Mouse (Mus musculus) midbrain, postnatal 0 days (tissue): ENCODE measurements around the gene Cited1. TPM values are rescaled to one million over a fixed set of nuclear protein-coding genes. Genes with fewer than 3 reads are reported as not detected.
"Not testable (repeated sequence)": the region's sequence is repeated elsewhere in the genome, so short reads cannot be mapped to it uniquely, and the experiment has no call there.

Experiments used
- ATAC-seq: fragments of 200-750 bp; cut with Nextera tagmentation; 2 replicates; pipeline ENCODE4 v1.8.0; 2017; ENCODE audit warnings: moderate number of reproducible peaks, mild to moderate bottlenecking, moderate TSS enrichment, moderate library complexity; ENCODE audit not compliant: low FRiP score
- DNase-seq: peaks from one replicate; pipeline ENCODE4 v3.0.0-alpha.2; 2015; ENCODE audit warnings: low spot score
- H3K27ac ChIP-seq: fragments of 300-500 bp; sonication (generic); 2 replicates; pipeline ENCODE4 v1.5.1; 2014; ENCODE audit warnings: low read depth, mild to moderate bottlenecking, low read length, mixed read lengths
- H3K27me3 ChIP-seq: fragments of 300-500 bp; sonication (generic); 2 replicates; pipeline ENCODE4 v1.6.1; 2014; ENCODE audit warnings: low read length, control low read depth, mixed read lengths; ENCODE audit not compliant: insufficient read depth
- H3K36me3 ChIP-seq: fragments of 300-500 bp; sonication (generic); 2 replicates; pipeline ENCODE4 v1.6.1; 2014; ENCODE audit warnings: low read length, control low read depth, mixed read lengths; ENCODE audit not compliant: insufficient read depth
- H3K4me1 ChIP-seq: fragments of 300-500 bp; sonication (generic); 2 replicates; pipeline ENCODE4 v1.6.1; 2014; ENCODE audit warnings: mild to moderate bottlenecking, control low read depth, antibody characterized with exemption, low read length, mixed read lengths; ENCODE audit not compliant: insufficient read depth
- H3K4me2 ChIP-seq: fragments of 300-500 bp; sonication (generic); 2 replicates; pipeline ENCODE4 v1.6.1; 2014; ENCODE audit warnings: low read depth, mild to moderate bottlenecking, low read length, mixed read lengths; ENCODE audit not compliant: poor library complexity, severe bottlenecking
- H3K4me3 ChIP-seq: fragments of 300-500 bp; sonication (generic); 2 replicates; pipeline ENCODE4 v1.5.1; 2014; ENCODE audit warnings: low read depth, mild to moderate bottlenecking, low read length, moderate library complexity
- H3K9ac ChIP-seq: fragments of 300-500 bp; sonication (generic); replicated peaks from 2 replicates; pipeline ENCODE4 v1.6.1; 2014; ENCODE audit warnings: mild to moderate bottlenecking, low read length, moderate library complexity, mixed read lengths; ENCODE audit not compliant: poor library complexity, severe bottlenecking
- H3K9me3 ChIP-seq: fragments of 300-500 bp; sonication (generic); 2 replicates; pipeline ENCODE4 v1.6.1; 2016; ENCODE audit warnings: low read length, control low read depth
- CTCF ChIP-seq: IDR thresholded peaks from 2 replicates; pipeline ENCODE4 v1.5.1; 2016; ENCODE audit warnings: antibody characterized with exemption, mild to moderate bottlenecking
- WGBS: fragments of 180-500 bp; shearing (Covaris S2); extraction: QIAGEN DNeasy Blood & Tissue Kit; methylation state at CpG from one replicate; pipeline ENCODE4 v1.1.7; 2014; 5-methylcytosine and 5-hydroxymethylcytosine counted together
- microRNA-seq: library from miRNA; unstranded; fragments of <30 nt; microRNA quantifications from one replicate; pipeline ENCODE4, GENCODE M21; 2016; ENCODE audit warnings: borderline number of aligned reads
- polyA plus RNA-seq: library from polyadenylated mRNA; unstranded; fragments of >200 nt; fragmentation: Nextera tagmentation; extraction: Ambion mirVana; gene quantifications from 2 replicates; pipeline ENCODE4 v1.2.1, GENCODE M21; 2015
- total RNA-seq: library from RNA; depleted of rRNA; stranded (reverse); fragments of >200 nt; gene quantifications from 2 replicates; pipeline ENCODE4 v1.2.3, GENCODE M21; 2014; rRNA removed

The Cited1 gene
- total and polyA plus RNA-seq, 2 experiments from 2014 or later = 6.9 to 22.3 TPM

DNA sequence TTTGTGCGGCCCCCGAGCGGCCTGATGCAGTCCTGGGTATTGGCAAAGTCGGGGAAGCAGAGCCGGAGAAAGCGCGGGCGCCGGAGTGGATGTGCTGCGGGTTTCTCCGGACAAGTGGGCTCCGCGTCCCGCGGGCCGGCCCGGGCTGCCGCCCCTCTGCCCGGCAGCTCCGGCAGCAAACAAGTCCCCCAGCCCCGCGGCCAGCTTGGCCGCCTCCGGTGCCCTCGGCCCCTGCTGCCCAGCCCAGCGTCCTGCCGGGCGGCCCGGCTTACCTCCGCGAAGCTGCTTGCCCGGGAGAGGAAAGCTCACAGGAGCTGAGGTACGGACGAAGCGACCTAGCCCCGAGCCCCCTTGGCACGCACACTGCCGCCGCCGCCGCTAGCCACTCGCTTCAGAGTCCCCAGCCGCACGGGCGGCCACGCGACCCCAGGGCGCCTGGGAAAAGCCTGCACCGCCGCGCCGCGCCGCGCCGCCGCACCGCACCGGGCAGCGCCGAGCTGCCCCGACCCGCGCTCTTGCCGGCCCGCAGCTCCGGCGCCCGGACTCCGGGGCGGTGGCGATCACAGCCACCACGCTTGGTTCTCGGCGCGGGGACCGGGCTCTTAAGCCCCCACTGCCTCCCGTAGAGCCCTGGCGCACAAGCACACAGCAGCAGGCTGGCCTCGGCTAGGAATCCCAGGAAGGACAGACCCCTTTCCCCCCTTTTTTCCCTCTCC, 602 bp downstream of the Cited1 start:
- H3K36me3 ChIP-seq = no peaks in the 10 kb centered on the region
- no peaks in the 10 kb centered on the region for H3K4me1 ChIP-seq
- peak overlapping the region; percentile 51 for H3K4me3 ChIP-seq
- H3K27me3 ChIP-seq = peaks cover 10% of the 10 kb centered on the region; the same call in 1 of the 2 replicates
- H3K9me3 ChIP-seq = no peaks in the 10 kb centered on the region
- no peak; the same call in 1 of the 2 replicates for ATAC-seq
- no peak for TF ChIP-seq CTCF
- peak overlapping the region; percentile 64 for H3K4me2 ChIP-seq
- H3K27ac ChIP-seq = no peak overlapping the region
- peak overlapping the region; percentile 46 for H3K9ac ChIP-seq
- 18% methylated on average over 44 of the region's 80 CpGs for WGBS
- no peak for DNase-seq

DNA sequence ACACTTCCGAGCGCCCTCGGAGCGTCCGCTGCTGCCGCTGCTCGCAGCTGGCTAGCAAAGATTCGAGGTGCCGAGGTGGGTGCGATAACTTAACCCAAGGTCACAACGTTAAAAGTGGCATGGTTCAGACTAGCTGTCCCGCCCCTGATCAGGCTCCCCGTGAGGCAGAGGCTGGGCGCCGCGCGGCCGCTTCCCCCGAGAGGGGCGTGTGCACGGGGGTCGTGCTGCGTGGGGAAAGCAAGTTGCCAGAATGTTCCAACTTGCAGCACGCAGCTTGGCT, 1.1 kb downstream of the Cited1 start:
- peak overlapping the region; percentile 51 for H3K4me3 ChIP-seq
- ATAC-seq = no peak
- peaks cover 10% of the 10 kb centered on the region; the same call in 1 of the 2 replicates for H3K27me3 ChIP-seq
- no peak overlapping the region for H3K27ac ChIP-seq
- H3K36me3 ChIP-seq = no peaks in the 10 kb centered on the region
- peak overlapping the region; percentile 64 for H3K4me2 ChIP-seq
- peak overlapping the region; percentile 46; the same call in 1 of the 2 replicates for H3K9ac ChIP-seq
- H3K9me3 ChIP-seq = no peaks in the 10 kb centered on the region
- no peaks in the 10 kb centered on the region for H3K4me1 ChIP-seq
- 25% methylated on average over 23 of the region's 24 CpGs for WGBS
- no peak for DNase-seq
- TF ChIP-seq CTCF = no peak

DNA sequence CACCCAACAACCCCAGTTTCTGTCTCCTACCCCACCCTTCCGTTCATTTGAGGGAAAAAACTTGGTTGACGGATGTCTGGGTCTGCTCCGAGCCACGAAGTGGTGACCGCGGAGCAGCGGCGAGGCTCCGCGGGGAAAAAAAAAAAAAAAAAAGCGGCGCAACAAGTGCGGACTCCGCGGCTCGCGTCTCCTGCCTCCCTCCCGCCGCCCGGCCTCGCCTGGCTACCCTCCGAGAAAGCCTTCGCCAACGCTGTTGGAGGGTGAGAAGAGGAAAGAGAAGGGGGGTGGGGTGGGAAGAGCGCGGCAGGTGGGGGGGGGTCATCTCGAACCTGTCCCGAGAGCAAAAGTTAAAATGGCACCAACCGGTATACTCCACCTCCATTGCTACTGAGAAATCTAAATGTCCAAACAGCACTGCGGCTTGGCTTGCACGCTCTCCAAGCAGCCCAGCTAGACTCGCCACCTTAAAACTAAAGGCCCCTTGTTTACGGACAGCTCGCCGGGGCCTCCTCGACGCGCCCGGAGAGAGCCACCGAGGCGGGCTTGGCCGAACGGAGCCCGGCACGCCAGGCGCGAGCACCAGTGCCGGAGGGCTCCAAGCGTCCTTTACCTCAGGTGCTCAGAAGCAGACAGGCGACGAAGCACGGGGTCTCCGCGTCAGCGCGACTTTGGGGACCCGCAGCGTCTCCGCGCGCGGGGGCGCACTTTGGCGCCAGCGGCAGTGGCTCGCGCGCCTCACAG, 1.7 kb downstream of the Cited1 start:
- Histone ChIP-seq H3K4me1 (no peaks in the 10 kb centered on the region), H3K4me3 (peak overlapping the region; percentile 51), H3K9ac (no peak overlapping the region), H3K27ac (no peak overlapping the region), H3K27me3 (peaks cover 10% of the 10 kb centered on the region; the same call in 1 of the 2 replicates), H3K9me3 (no peaks in the 10 kb centered on the region), H3K36me3 (no peaks in the 10 kb centered on the region), H3K4me2 (peak overlapping the region; percentile 64)
- WGBS = 19% methylated on average over 47 of the region's 68 CpGs
- DNase-seq = no peak
- ATAC-seq = no peak
- TF ChIP-seq CTCF = 0 out of 2 replicates have a peak, but pooled peaks have one; percentile 2

DNA sequence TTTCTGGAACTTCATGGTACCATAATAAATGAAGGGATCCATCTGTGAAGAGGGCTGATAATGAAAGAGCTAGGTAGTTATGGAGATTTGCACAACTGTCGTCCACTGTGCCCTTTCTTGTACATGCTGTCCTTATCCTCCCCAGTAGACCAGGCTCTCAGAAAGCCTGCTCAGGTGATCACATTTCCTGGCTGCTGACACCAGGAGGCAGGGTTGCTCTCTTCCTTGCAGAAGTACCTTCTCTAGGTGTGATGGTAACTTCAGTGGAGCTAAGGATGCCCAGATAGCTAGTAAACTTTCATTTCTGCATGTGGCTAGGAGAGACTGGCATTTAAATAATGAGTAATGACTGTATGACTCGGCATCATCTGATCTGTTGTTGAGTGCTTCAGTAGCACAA, 7.6 kb downstream of the Cited1 start:
- 64% methylated on average over 2 of the region's 2 CpGs for WGBS
- Histone ChIP-seq H3K4me2 (no peak overlapping the region), H3K27me3 (peaks cover 9% of the 10 kb centered on the region; the same call in 1 of the 2 replicates), H3K4me3 (no peak overlapping the region), H3K9ac (no peak overlapping the region), H3K9me3 (no peaks in the 10 kb centered on the region), H3K4me1 (no peaks in the 10 kb centered on the region), H3K27ac (no peak overlapping the region), H3K36me3 (no peaks in the 10 kb centered on the region)
- ATAC-seq = no peak
- TF ChIP-seq CTCF = peak; percentile 32; the same call in 1 of the 2 replicates
- no peak for DNase-seq

DNA sequence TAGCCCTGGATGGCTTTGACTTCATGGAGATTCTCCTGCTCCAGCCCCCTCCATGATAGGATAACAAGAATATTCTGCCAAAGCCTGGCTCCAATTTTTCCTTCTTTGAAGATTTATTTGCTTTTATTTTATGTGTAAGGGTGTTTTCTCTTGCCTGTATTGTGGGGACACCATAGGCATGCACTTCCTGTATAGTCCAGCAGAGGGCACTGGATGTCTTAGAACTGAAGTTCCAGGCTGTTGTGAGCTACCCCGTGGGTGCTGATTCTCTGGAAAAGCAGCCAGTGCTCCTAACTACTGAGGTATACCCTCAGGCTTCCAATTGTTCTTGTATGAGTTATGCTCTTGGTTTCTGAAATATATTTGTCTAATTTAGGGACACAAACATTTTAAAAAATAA, 32.9 kb downstream of the Cited1 start:
- H3K9ac ChIP-seq = no peak overlapping the region
- peak; percentile 49 for TF ChIP-seq CTCF
- ATAC-seq (no peak), DNase-seq (peak; percentile 13)
- 28% methylated on average over 1 of the region's 1 CpGs for WGBS
- no peaks in the 10 kb centered on the region for H3K27me3 ChIP-seq
- no peaks in the 10 kb centered on the region for H3K36me3 ChIP-seq
- no peak overlapping the region for H3K27ac ChIP-seq
- no peak overlapping the region for H3K4me3 ChIP-seq
- H3K4me1 ChIP-seq = no peaks in the 10 kb centered on the region
- no peaks in the 10 kb centered on the region for H3K9me3 ChIP-seq
- H3K4me2 ChIP-seq = no peak overlapping the region

DNA sequence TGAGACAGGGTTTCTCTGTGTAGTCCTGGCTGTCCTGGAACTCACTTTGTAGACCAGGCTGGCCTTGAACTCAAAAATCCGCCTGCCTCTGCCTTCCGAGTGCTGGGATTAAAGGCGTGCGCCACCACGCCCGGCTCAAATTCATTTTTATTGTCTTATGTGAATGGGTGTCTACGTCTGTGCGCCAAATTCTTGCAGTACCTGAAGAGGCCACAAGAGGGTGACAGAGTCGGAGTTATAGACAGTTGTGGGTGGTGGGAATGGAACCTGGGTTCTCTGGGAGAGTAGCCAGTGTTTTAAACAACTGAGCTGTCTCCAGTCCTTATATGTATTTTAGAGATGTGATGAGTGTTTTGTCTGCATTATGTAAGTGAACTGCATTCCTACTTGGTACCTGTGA, 36.6 kb downstream of the Cited1 start:
- not testable (repeated sequence) for H3K4me3 ChIP-seq, H3K27ac ChIP-seq, H3K4me1 ChIP-seq, H3K9ac ChIP-seq, H3K36me3 ChIP-seq, H3K9me3 ChIP-seq, H3K4me2 ChIP-seq, H3K27me3 ChIP-seq, ATAC-seq, DNase-seq
- TF ChIP-seq CTCF = peak; percentile 45
- WGBS = 34% methylated on average over 9 of the region's 9 CpGs

Small RNAs within 50 kb of the gene (microRNA-seq; reads per million reads assigned to microRNA genes)
- gene Gm26318 = not detected

Other genes with a start within 250 kb of the Cited1 start
- 45.8 and 50.0 TPM in 2 replicates for gene Rtl5, start 180.9 kb downstream of the Cited1 start, total RNA-seq
- gene Rtl5, start 180.9 kb downstream of the Cited1 start, polyA plus RNA-seq = 6.2 and 7.5 TPM in 2 replicates
- 7.7 and 17.8 TPM in 2 replicates for gene Pin4, start 132.7 kb downstream of the Cited1 start, total RNA-seq
- 41.1 and 54.6 TPM in 2 replicates for gene Pin4, start 132.7 kb downstream of the Cited1 start, polyA plus RNA-seq
- 1.0 and 1.2 TPM in 2 replicates for gene Ercc6l, start 95.1 kb downstream of the Cited1 start, total RNA-seq
- 0.28 and 0.31 TPM in 2 replicates for gene Ercc6l, start 95.1 kb downstream of the Cited1 start, polyA plus RNA-seq
- 809 and 834 TPM in 2 replicates for gene Rps4x, start 62.8 kb downstream of the Cited1 start, total RNA-seq
- gene Rps4x, start 62.8 kb downstream of the Cited1 start, polyA plus RNA-seq = 345 and 356 TPM in 2 replicates